Mouse (Mus musculus): ENCODE measurements around the gene Kansl1.

The Kansl1 gene

DNA sequence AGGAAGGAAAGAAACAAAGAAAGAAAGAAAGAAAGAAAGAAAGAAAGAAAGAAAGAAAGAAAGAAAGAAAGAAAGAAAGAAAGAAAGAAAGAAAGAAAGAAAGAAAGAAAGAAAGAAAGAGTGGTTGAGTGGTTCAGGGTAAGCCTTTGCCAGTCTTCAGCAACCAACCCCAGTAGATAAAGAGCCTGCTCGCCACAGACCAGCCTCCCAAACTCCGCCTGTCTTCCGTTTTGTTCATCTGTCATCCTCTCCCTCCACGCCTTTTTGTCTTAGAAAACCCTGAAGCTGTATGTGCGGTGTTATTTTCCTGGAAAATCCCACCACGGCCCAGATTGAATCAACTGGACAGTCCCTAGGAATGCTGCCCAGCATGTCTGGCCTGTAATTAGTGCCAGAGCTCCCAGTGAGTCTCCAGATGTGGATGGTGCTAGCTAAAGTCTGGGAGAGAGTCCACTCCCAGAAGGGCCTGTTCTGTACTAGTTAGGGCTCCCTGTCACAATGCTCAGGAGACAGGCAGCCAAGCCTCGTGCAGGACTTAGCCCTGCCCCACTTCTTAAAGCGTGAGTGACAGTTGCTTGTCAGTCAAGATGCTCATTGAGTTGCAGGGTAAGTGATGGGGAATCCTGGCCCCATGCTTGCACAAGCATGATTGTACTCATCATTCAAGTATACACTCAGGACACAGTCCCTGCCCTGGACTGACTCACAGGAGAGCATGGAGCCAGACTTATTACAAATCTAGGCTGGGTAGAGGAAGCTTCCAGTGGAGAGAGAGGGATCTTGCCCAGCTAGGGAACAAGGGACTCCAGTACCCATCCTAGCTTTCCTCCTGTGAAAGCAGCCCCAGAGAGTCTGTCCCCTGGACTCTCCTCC is 165.3 kb downstream of the Kansl1 start:
- no peak for DNase-seq

DNA sequence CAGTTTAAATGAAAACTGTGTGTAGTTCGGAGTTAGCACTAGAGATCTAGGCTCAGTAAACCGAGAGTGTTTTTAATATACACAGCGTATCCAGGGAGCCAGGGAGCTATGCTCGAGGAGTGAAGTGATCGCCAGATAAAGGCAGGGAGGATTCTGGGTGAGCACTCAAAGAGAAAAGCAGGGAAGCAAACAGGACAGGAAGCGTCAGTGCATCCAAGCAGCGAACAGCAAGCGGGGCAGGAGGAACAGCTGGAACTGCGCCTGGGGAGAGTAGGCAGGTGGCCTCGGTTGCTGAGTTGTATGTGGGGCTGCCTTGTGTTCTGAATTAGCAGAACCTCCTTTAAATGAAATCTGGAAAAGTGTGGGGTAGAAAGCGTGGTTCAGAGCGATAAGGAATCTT is 166.0 kb downstream of the Kansl1 start:
- no peak for DNase-seq

DNA sequence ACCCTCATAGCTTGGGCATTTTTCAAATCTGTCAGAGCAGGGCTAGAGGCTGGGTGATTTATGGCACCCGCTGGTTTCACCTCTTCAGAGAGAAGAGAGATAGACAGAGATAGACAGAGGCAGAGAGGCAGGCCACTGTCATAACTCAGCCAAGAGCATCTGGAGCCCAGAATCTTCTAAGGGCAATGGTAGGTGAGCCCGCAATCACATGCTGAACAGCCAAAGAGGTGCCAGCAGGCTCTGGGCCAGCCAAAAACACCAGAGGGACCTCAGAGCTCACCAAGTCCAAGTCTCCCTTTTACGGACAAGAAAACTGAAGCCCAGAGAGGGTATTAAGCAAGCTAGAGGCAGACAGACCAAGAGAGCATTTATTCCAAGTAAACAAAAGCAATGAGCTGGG is 171.0 kb downstream of the Kansl1 start:
- DNase-seq = no peak

DNA sequence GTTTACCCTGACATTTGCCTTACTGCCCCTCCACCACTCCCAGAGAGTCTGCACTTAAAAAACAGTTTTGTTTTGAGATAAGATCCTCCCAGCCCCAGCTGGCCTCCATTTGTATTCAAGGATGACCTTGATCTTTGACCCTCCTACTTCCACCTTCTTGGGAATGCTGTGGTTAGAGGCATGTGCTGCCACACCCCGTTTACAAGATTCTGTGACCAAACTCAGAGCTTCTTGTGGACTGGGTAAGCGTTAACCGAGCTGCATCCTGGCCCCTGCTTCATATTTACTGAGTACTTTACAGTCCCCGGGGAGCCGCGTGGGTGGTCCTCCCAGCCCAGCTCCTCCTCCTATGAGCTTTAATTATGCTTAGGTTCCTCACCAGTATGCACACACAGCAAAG is 173.0 kb downstream of the Kansl1 start:
- no peak for DNase-seq

GRCm38 (mm10) chr11:104295145-104295544 is 173.5 kb downstream of the Kansl1 start:
- DNase-seq = no peak

GRCm38 (mm10) chr11:104293241-104293640 is 175.4 kb downstream of the Kansl1 start:
- DNase-seq = no peak

- DNase-seq = no peak
These were observed 176.0 kb downstream of the Kansl1 start for GRCm38 (mm10) chr11:104292443-104293220.

- DNase-seq = peak; percentile 81
These were observed 179.2 kb downstream of the Kansl1 start for GRCm38 (mm10) chr11:104289199-104290031.

DNA sequence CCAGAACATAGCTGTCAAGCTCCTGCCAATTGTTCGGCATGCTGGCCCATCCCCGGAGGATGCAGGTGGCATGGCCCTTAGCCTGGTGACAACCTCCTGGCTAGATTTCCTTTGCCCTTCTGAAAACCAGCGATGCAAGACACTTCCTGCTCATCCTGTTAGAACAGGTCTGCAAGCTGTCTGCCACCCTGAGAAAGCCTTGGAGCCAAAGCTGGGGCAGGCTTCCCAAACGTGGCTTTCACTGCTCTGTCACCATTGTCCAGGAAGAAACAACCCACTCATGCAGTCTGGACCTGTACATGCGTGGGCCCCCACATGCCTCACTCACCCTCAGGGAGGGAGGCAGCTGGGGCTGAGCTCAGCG is 179.8 kb downstream of the Kansl1 start:
- peak; percentile 89 for DNase-seq

DNA sequence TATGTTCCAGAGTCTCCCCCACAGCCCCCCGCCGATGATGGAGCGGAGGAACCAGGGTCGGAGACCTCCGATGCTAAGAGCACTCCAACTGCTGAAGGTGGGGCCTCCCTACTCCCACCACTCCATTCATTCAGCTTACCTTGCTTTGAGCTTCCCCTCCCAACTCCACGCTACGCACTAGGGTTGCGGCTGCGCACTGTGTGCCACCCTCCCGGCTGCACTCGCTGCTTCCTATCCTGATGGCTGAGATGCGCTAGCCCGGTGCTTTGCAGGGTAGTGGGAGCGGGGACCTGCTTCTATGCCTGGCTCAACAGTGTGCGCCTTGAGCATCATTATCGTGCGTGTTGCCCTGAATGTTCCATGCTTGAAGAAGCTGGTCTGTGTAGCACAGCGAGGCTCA is 181.5 kb downstream of the Kansl1 start:
- DNase-seq = no peak
